Mouse (Mus musculus): Measurements from ENCODE around the gene Ppp1r14b. TPM values are rescaled to one million over a fixed set of nuclear protein-coding genes. Genes with fewer than 3 reads are reported as not detected.
A peak's percentile ranks its signal among the peaks of the same experiment; 100 is the strongest.

The Ppp1r14b gene
- polyA plus RNA-seq (2017; shearing (Covaris generic)) = 10 to 100 TPM; 14.2 to 26.1 TPM

DNA sequence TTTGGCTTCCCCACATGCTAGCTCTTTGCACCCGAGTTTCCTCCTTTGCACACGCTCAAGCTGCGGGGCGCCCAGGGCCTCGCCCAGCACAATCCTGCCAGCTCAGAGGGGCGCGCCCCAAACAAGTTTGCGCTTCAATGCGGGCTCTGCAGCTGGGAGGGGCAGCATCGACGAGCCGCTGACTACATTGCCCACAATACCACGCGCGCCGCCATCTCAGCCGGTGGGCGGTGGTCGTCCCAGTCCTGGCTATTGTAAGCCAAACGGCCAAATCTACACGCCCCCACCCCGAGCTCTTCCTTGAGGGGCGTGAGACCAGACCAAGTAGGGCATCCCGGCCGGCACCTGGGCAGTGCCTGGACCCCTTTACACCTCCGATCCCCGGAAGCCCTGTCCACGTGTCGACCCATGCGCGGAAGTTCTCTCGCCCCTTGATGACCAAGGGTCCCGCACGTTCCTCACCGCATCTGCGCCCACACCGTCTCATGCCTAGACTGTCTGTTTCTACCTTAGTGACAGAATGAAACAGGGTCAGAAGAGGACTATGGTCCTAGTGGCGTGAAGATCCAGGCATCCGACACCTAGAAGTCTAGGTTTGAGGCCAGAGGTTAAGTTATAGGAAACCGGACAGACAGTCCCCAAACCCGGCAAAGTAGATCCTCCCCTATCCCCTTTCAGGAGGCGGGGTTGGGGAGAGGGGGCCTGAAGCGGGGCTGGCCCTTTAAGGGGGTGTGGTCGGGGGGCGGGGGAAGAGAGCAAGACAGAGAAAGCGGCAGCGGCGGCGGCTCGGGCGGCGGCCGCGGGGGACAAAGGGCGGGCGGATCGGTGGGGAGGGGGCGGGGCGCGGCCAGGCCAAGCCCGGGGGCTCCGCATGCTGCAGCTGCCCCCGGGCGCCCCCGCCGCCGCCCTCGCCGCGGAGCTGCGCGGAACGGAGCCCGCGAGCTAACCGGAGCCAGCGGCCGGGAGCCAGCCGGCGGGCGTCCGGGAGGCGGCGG, at the start of gene Ppp1r14b:
TSS of gene Ppp1r14b (plus strand) at position 758 of the 995 bp plus-strand sequence.
- ATAC-seq = peak; percentile 41

DNA sequence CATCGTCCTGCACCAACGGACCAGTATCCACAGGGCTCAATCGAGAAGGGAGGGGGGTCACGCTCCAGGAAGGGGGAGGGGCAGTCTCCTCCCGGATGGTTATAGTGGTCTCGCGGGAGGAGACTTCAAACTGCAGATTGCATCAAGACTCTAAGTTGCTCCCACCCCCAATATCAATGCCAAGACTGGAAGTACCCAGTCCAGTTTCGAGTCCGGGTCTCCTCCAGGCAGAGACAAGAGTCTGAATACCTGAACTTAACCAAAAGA, 49.5 kb upstream of the Ppp1r14b start, which contains the start of gene Catsperz:
TSS of gene Catsperz (minus strand) at position 74 of the 267 bp plus-strand sequence.
- no peak for ATAC-seq

GRCm38 (mm10) chr19:6925611-6926329, 49.0 kb upstream of the Ppp1r14b start:
- ATAC-seq = no peak

DNA sequence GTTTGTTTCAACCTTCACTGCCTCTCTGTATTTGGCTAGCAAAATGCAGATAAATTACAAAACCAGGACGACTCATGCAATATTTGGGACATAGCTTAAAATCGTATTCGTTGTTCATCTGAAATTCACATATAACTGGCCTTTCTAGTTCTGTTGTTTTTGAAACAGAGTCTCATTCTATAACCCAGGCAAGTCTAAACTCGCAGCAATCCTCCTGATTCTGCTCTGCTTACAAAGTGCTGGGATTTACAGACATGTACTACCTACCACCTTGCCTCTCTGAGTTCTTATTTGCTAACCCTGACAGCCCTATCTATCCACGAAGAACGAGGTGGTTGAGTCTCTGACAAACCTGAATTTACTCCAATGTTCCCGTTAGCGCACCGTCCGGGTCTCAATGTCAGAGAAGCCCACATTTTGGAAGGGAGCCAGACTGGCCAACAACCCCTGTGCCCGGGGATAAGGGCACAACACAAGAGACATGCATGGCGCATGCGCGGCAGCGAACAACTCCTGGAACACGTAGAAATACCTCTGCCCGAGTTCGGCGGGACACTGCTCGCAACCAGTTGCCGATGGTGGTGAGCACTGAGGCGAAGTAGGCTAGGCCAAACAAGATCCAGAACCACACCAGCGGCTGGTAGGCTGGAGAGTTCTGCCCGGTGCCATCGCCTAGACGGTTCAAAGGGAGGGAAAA, 48.1 kb upstream of the Ppp1r14b start:
- no peak for ATAC-seq

- ATAC-seq = no peak
Measured at GRCm38 (mm10) chr19:6928080-6928479, 46.7 kb upstream of the Ppp1r14b start.

DNA sequence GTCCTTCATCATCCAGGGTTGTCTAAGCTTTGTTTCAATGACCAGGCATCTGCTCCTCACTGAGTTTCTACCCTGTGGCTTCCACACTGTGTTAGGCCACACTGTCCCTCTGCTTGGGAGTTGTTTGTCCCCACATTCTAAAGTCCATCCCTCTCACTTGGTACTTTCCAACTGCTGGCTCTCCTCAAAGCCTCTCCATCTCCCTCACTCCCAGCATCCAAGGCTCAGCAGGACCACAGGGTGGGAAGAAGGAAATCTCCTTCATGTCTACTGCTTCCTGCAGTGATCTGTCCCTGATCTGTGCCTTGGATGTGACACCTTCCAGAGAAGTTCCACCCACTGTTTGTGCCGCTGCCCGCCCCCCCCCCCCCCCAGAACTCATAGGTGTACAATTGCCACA, 43.8 kb upstream of the Ppp1r14b start:
- ATAC-seq = no peak

GRCm38 (mm10) chr19:6932018-6932417, 42.8 kb upstream of the Ppp1r14b start:
- no peak for ATAC-seq

DNA sequence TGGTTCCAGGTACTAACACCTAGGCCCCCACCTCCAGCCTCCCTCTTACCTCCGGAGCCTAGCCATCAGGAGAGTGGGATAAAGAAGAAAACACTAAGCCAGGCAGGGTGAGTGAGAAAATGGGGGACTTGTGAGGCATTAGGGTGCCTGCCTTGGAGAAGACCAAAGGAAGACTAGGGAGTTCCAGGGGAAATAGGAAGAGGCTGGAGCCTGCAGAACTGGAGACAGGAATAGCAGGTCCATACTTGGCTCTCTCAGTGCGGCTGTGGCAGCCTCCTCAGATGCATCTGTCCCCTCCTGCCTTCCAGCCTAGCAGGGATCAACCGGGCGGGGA, 41.7 kb upstream of the Ppp1r14b start:
- no peak for ATAC-seq

GRCm38 (mm10) chr19:6933436-6934194, 41.2 kb upstream of the Ppp1r14b start:
- ATAC-seq = no peak

GRCm38 (mm10) chr19:6934195-6934977, 40.4 kb upstream of the Ppp1r14b start, which contains the start of gene Kcnk4:
TSS of gene Kcnk4 (minus strand) at chr19:6934515.
- ATAC-seq = no peak

DNA sequence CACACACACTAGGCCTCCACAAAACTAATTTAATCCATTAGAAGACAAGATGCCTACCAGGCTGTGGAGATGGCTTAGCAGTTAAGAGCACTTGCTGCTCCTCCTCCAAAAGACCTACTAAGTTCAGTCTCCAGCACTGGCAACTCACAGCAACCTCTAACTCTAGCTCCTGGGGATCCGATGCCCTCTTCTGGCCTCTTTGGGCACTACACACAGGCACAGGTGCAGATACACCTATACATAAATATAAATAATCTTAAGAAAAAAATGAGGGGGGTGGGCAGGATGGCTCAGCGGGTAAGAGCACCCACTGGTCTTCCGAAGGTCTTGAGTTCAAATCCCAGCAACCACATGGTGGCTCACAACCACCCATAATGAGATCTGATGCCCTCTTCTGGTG, 38.5 kb upstream of the Ppp1r14b start:
- ATAC-seq = no peak

GRCm38 (mm10) chr19:6937541-6938465, 37.0 kb upstream of the Ppp1r14b start:
- ATAC-seq = no peak

GRCm38 (mm10) chr19:6939106-6940002, 35.4 kb upstream of the Ppp1r14b start:
- ATAC-seq = no peak

DNA sequence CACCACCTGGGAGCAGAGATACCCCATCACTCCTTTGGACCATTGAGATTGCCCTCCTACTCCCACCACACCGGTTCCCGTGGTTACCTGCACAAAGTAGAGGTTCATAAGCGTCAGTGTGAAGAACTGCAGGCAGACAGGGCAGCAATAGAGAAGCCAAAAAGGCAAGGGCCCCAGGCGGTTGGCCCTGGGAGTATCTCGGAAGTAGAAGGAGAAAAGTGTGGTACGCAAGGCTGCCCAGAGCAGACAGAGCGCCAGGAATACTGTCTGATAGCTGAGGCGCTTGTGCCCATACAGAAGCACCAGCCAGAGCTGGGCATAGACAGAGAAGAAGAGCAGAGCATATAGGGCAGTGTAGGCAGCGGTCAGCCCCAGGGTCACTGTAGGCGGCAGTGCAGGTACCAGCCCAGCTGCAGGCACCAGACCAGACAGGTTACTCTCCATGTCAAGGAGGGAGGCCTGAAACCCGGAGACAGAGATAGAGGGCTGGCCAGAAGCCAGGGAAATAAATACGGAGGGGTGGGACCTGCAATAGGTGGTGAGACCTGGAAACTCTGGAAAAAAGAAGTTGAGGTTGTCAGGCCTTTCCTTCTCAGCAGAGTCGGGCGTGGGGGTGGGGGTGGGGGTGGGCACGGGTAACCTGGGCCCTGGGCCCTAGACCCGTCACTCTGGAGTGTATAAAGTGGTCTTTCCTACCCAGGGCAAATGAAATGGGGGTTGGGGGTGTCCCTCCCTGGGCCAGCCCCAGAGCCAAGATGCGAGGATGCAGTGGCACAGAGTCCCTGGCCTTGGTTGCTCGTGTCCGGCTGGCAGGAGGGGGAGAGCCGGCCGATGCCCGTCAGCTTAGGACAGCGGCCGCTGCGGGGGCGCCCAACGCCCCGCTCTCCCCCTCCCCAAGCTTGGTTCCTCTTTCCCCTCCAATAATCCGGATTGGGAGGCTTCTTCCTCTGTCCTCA, 34.1 kb upstream of the Ppp1r14b start:
- no peak for ATAC-seq

- ATAC-seq = peak; percentile 65
Measured at GRCm38 (mm10) chr19:6941372-6942248, 33.2 kb upstream of the Ppp1r14b start, which contains the start of gene Bad. TSS of gene Bad (plus strand) at chr19:6941861.

GRCm38 (mm10) chr19:6942249-6942691, 32.5 kb upstream of the Ppp1r14b start, which contains the start of gene Gpr137:
TSS of gene Gpr137 (minus strand) at chr19:6942480.
- ATAC-seq = peak; percentile 76

- ATAC-seq = no peak
Measured at GRCm38 (mm10) chr19:6942764-6943163, 32.0 kb upstream of the Ppp1r14b start.
